Mouse (Mus musculus): ENCODE measurements at regions not wholly inside any gene's neighbourhood (a gene's known extent, or its start where the extent isn't known, plus 50 kb on each side); places are given as distances from the start of the nearest gene placed in this dataset.

- no peaks in the 10 kb centered on the region for H3K36me3 ChIP-seq (ENCODE audit: control insufficient read depth, insufficient read depth, low read length)
- no peaks in the 10 kb centered on the region for H3K9me3 ChIP-seq (ENCODE audit: control insufficient read depth, low read depth, low read length)
- no peaks in the 10 kb centered on the region for H3K4me1 ChIP-seq (ENCODE audit: control insufficient read depth, insufficient read depth, low read length)
- 94% methylated on average over 2 of the region's 2 CpGs for WGBS
- H3K4me2 ChIP-seq (replicated peaks; ENCODE audit: low read depth, low read length): no peak overlapping the region
- H3K9ac ChIP-seq (replicated peaks; ENCODE audit: low read depth, low read length): no peak overlapping the region
- no peak overlapping the region for H3K27ac ChIP-seq (ENCODE audit: low read length)
- ATAC-seq (ENCODE audit: insufficient number of reproducible peaks, insufficient read depth, low FRiP score, low read depth): no peak
- H3K27me3 ChIP-seq (ENCODE audit: control insufficient read depth, insufficient read depth, low read length): no peaks in the 10 kb centered on the region
- H3K4me3 ChIP-seq (ENCODE audit: low read depth, low read length): no peak overlapping the region
Observed at GRCm38 (mm10) chr8:86428998-86429651, 151.4 kb downstream of the Abcc12 start.

- Histone ChIP-seq H3K4me1 (ENCODE audit: control insufficient read depth, insufficient read depth, low read length) (no peaks in the 10 kb centered on the region), H3K27ac (ENCODE audit: low read length) (no peak overlapping the region), H3K36me3 (ENCODE audit: control insufficient read depth, insufficient read depth, low read length) (no peaks in the 10 kb centered on the region), H3K4me2 (replicated peaks; ENCODE audit: low read depth, low read length) (no peak overlapping the region), H3K9ac (replicated peaks; ENCODE audit: low read depth, low read length) (no peak overlapping the region), H3K9me3 (ENCODE audit: control insufficient read depth, low read depth, low read length) (no peaks in the 10 kb centered on the region), H3K27me3 (ENCODE audit: control insufficient read depth, insufficient read depth, low read length) (no peaks in the 10 kb centered on the region), H3K4me3 (ENCODE audit: low read depth, low read length) (no peak overlapping the region)
- ATAC-seq (ENCODE audit: insufficient number of reproducible peaks, insufficient read depth, low FRiP score, low read depth): no peak
- WGBS: 55% methylated on average over 5 of the region's 5 CpGs
Observed at GRCm38 (mm10) chr8:86428131-86428530, 152.4 kb downstream of the Abcc12 start.

GRCm38 (mm10) chr8:86426056-86426455 is 154.4 kb downstream of the Abcc12 start:
- Histone ChIP-seq H3K4me2 (replicated peaks; ENCODE audit: low read depth, low read length) (no peak overlapping the region), H3K4me3 (ENCODE audit: low read depth, low read length) (no peak overlapping the region), H3K36me3 (ENCODE audit: control insufficient read depth, insufficient read depth, low read length) (no peaks in the 10 kb centered on the region), H3K4me1 (ENCODE audit: control insufficient read depth, insufficient read depth, low read length) (no peaks in the 10 kb centered on the region), H3K27ac (ENCODE audit: low read length) (no peak overlapping the region), H3K9me3 (ENCODE audit: control insufficient read depth, low read depth, low read length) (no peaks in the 10 kb centered on the region), H3K9ac (replicated peaks; ENCODE audit: low read depth, low read length) (no peak overlapping the region), H3K27me3 (ENCODE audit: control insufficient read depth, insufficient read depth, low read length) (no peaks in the 10 kb centered on the region)
- WGBS: 75% methylated on average over 4 of the region's 4 CpGs
- ATAC-seq (ENCODE audit: insufficient number of reproducible peaks, insufficient read depth, low FRiP score, low read depth): no peak

GRCm38 (mm10) chr8:86425382-86425781 is 155.1 kb downstream of the Abcc12 start:
- H3K9me3 ChIP-seq (ENCODE audit: control insufficient read depth, low read depth, low read length): no peaks in the 10 kb centered on the region
- 79% methylated on average over 3 of the region's 3 CpGs for WGBS
- ATAC-seq (ENCODE audit: insufficient number of reproducible peaks, insufficient read depth, low FRiP score, low read depth): no peak

GRCm38 (mm10) chr8:86419059-86419651 is 161.3 kb downstream of the Abcc12 start:
- Histone ChIP-seq H3K27me3 (ENCODE audit: control insufficient read depth, insufficient read depth, low read length) (no peaks in the 10 kb centered on the region), H3K27ac (ENCODE audit: low read length) (no peak overlapping the region), H3K9me3 (ENCODE audit: control insufficient read depth, low read depth, low read length) (no peaks in the 10 kb centered on the region), H3K4me1 (ENCODE audit: control insufficient read depth, insufficient read depth, low read length) (no peaks in the 10 kb centered on the region), H3K36me3 (ENCODE audit: control insufficient read depth, insufficient read depth, low read length) (no peaks in the 10 kb centered on the region), H3K9ac (replicated peaks; ENCODE audit: low read depth, low read length) (no peak overlapping the region), H3K4me2 (replicated peaks; ENCODE audit: low read depth, low read length) (no peak overlapping the region), H3K4me3 (ENCODE audit: low read depth, low read length) (no peak overlapping the region)
- 72% methylated on average over 5 of the region's 5 CpGs for WGBS
- ATAC-seq (ENCODE audit: insufficient number of reproducible peaks, insufficient read depth, low FRiP score, low read depth): no peak

More at GRCm38 (mm10) chr8:86425382-86425781, 155.1 kb downstream of the Abcc12 start:
- no peak overlapping the region for H3K4me2 ChIP-seq (replicated peaks; ENCODE audit: low read depth, low read length)
- no peaks in the 10 kb centered on the region for H3K36me3 ChIP-seq (ENCODE audit: control insufficient read depth, insufficient read depth, low read length)
- H3K9ac ChIP-seq (replicated peaks; ENCODE audit: low read depth, low read length): no peak overlapping the region
- no peaks in the 10 kb centered on the region for H3K27me3 ChIP-seq (ENCODE audit: control insufficient read depth, insufficient read depth, low read length)
- H3K27ac ChIP-seq (ENCODE audit: low read length): no peak overlapping the region
- H3K4me1 ChIP-seq (ENCODE audit: control insufficient read depth, insufficient read depth, low read length): no peaks in the 10 kb centered on the region
- H3K4me3 ChIP-seq (ENCODE audit: low read depth, low read length): no peak overlapping the region

GRCm38 (mm10) chr8:86418414-86418981 is 162.0 kb downstream of the Abcc12 start:
- Histone ChIP-seq H3K9ac (replicated peaks; ENCODE audit: low read depth, low read length) (no peak overlapping the region), H3K4me2 (replicated peaks; ENCODE audit: low read depth, low read length) (no peak overlapping the region), H3K4me1 (ENCODE audit: control insufficient read depth, insufficient read depth, low read length) (no peaks in the 10 kb centered on the region), H3K9me3 (ENCODE audit: control insufficient read depth, low read depth, low read length) (no peaks in the 10 kb centered on the region), H3K36me3 (ENCODE audit: control insufficient read depth, insufficient read depth, low read length) (no peaks in the 10 kb centered on the region), H3K4me3 (ENCODE audit: low read depth, low read length) (no peak overlapping the region), H3K27me3 (ENCODE audit: control insufficient read depth, insufficient read depth, low read length) (no peaks in the 10 kb centered on the region), H3K27ac (ENCODE audit: low read length) (no peak overlapping the region)
- no peak for ATAC-seq (ENCODE audit: insufficient number of reproducible peaks, insufficient read depth, low FRiP score, low read depth)
- 74% methylated on average over 7 of the region's 7 CpGs for WGBS

GRCm38 (mm10) chr8:86415208-86415607 is 165.3 kb downstream of the Abcc12 start:
- no peak for ATAC-seq (ENCODE audit: insufficient number of reproducible peaks, insufficient read depth, low FRiP score, low read depth)
- Histone ChIP-seq H3K27ac (ENCODE audit: low read length) (no peak overlapping the region), H3K9me3 (ENCODE audit: control insufficient read depth, low read depth, low read length) (no peaks in the 10 kb centered on the region), H3K9ac (replicated peaks; ENCODE audit: low read depth, low read length) (no peak overlapping the region), H3K4me3 (ENCODE audit: low read depth, low read length) (no peak overlapping the region), H3K36me3 (ENCODE audit: control insufficient read depth, insufficient read depth, low read length) (no peaks in the 10 kb centered on the region), H3K4me2 (replicated peaks; ENCODE audit: low read depth, low read length) (no peak overlapping the region), H3K4me1 (ENCODE audit: control insufficient read depth, insufficient read depth, low read length) (no peaks in the 10 kb centered on the region), H3K27me3 (ENCODE audit: control insufficient read depth, insufficient read depth, low read length) (no peaks in the 10 kb centered on the region)
- WGBS: 90% methylated on average over 2 of the region's 2 CpGs

- 79% methylated on average over 8 of the region's 8 CpGs for WGBS
- no peak for ATAC-seq (ENCODE audit: insufficient number of reproducible peaks, insufficient read depth, low FRiP score, low read depth)
- H3K4me3 ChIP-seq (ENCODE audit: low read depth, low read length): no peak overlapping the region
Observed at GRCm38 (mm10) chr8:86411232-86411631, 169.3 kb downstream of the Abcc12 start.

More at GRCm38 (mm10) chr8:86411232-86411631, 169.3 kb downstream of the Abcc12 start:
- Histone ChIP-seq H3K9ac (replicated peaks; ENCODE audit: low read depth, low read length) (no peak overlapping the region), H3K9me3 (ENCODE audit: control insufficient read depth, low read depth, low read length) (no peaks in the 10 kb centered on the region), H3K27ac (ENCODE audit: low read length) (no peak overlapping the region), H3K36me3 (ENCODE audit: control insufficient read depth, insufficient read depth, low read length) (no peaks in the 10 kb centered on the region), H3K4me1 (ENCODE audit: control insufficient read depth, insufficient read depth, low read length) (no peaks in the 10 kb centered on the region), H3K4me2 (replicated peaks; ENCODE audit: low read depth, low read length) (no peak overlapping the region), H3K27me3 (ENCODE audit: control insufficient read depth, insufficient read depth, low read length) (no peaks in the 10 kb centered on the region)

All from stomach, embryonic 14.5 days (tissue).